8 mouse cellular contexts compared by ENCODE assay signal in genomic region chr2:130423397-130424125, GRCm38 (mm10). TPM values are rescaled to one million over a fixed set of nuclear protein-coding genes. Genes with fewer than 3 reads are reported as not detected.
A peak's percentile ranks its signal among the peaks of the same experiment; 100 is the strongest.
DNase-seq lines count a peak whose midpoint lies in the region; ATAC-seq and TF ChIP-seq lines count a peak whose summit lies in the region.

No protein-coding gene starts in this region.

- H3K27ac ChIP-seq in heart, adult 2 months: peak overlapping the region; percentile 93
- H3K27ac ChIP-seq in kidney, adult 2 months (ENCODE audit: insufficient read depth, low read depth, low read length): peak overlapping the region; percentile 78
- H3K27ac ChIP-seq in limb, embryonic 13.5 days: peak overlapping the region; percentile 93
- peak overlapping the region; percentile 90 for H3K27ac ChIP-seq in midbrain, embryonic 13.5 days

- ATAC-seq in limb, embryonic 13.5 days (ENCODE audit: low FRiP score, low read depth): peak; percentile 76
- peak; percentile 82 for ATAC-seq in midbrain, embryonic 13.5 days

- H3K9ac ChIP-seq in heart, adult 2 months (ENCODE audit: low read depth, low read length): peak overlapping the region; percentile 74
- H3K9ac ChIP-seq in limb, embryonic 13.5 days: peak overlapping the region; percentile 90
- peak overlapping the region; percentile 86 for H3K9ac ChIP-seq in midbrain, embryonic 13.5 days (replicated peaks)

- intact Hi-C loops in heart, adult 2 months (cut with DNase I): loop anchor here (2.0 to 10.0 kb wide), 4 partner anchors 25 to 241 kb away; partner anchors contain the start of genes Ddrgk1, Itpa and Mrps26

- DNase-seq in 3T3-L1 (ENCODE audit: low read depth, low spot score): peak; percentile 40
- peak; percentile 88 for DNase-seq in adrenal gland, adult 2 months
- peak; percentile 70 for DNase-seq in embryo, embryonic 11.5 days (ENCODE audit: low read depth, low spot score)
- peak; percentile 84 to 85 for DNase-seq in heart, adult 2 months
- peak; percentile 79 for DNase-seq in kidney, adult 2 months
- peak; percentile 76 to 89 for DNase-seq in spleen, postnatal 4 days (ENCODE audit: low spot score in 2 of 2)

- peak overlapping the region; percentile 98 for H3K4me3 ChIP-seq in heart, adult 2 months
- peak overlapping the region; percentile 94 for H3K4me3 ChIP-seq in kidney, adult 2 months (ENCODE audit: insufficient read depth, low read depth, low read length)
- peak overlapping the region; percentile 89 for H3K4me3 ChIP-seq in limb, embryonic 13.5 days
- H3K4me3 ChIP-seq in midbrain, embryonic 13.5 days (replicated peaks): peak overlapping the region; percentile 74

- no peak for TF ChIP-seq POLR2A in heart, adult 2 months (IDR thresholded peaks at IDR 0.05; ENCODE audit: insufficient read depth, low read depth, low read length)
- TF ChIP-seq POLR2A in kidney, adult 2 months (IDR thresholded peaks at IDR 0.05; ENCODE audit: low read depth, low read length): no peak

- no peaks in the 10 kb centered on the region for H3K9me3 ChIP-seq in limb, embryonic 13.5 days
- no peaks in the 10 kb centered on the region for H3K9me3 ChIP-seq in midbrain, embryonic 13.5 days

- peak overlapping the region; percentile 84 for H3K4me2 ChIP-seq in limb, embryonic 13.5 days (replicated peaks)
- H3K4me2 ChIP-seq in midbrain, embryonic 13.5 days (replicated peaks): peak overlapping the region; percentile 71

- H3K27me3 ChIP-seq in heart, adult 2 months (ENCODE audit: control insufficient read depth, insufficient read depth, low read length): no peaks in the 10 kb centered on the region
- no peaks in the 10 kb centered on the region for H3K27me3 ChIP-seq in kidney, adult 2 months (replicated peaks; ENCODE audit: control insufficient read depth, insufficient read depth, low read length)
- no peaks in the 10 kb centered on the region for H3K27me3 ChIP-seq in limb, embryonic 13.5 days
- no peaks in the 10 kb centered on the region for H3K27me3 ChIP-seq in midbrain, embryonic 13.5 days

- no peaks in the 10 kb centered on the region for H3K36me3 ChIP-seq in heart, adult 2 months (ENCODE audit: control insufficient read depth, insufficient read depth, low read length)
- no peaks in the 10 kb centered on the region for H3K36me3 ChIP-seq in kidney, adult 2 months (ENCODE audit: control insufficient read depth, insufficient read depth, low read length)
- peaks cover 22% of the 10 kb centered on the region for H3K36me3 ChIP-seq in limb, embryonic 13.5 days
- H3K36me3 ChIP-seq in midbrain, embryonic 13.5 days: peaks cover 10% of the 10 kb centered on the region

- no peaks in the 10 kb centered on the region for H3K79me2 ChIP-seq in heart, adult 2 months (replicated peaks; ENCODE audit: control insufficient read depth, insufficient read depth, low read length)

- no peak for TF ChIP-seq CTCF in heart, adult 2 months (IDR thresholded peaks at IDR 0.05)
- TF ChIP-seq CTCF in kidney, adult 2 months (conservative IDR thresholded peaks at IDR 0.05; ENCODE audit: insufficient read depth, insufficient read length, low read depth, low read length): no peak

- peaks cover 4% of the 10 kb centered on the region for H3K4me1 ChIP-seq in heart, adult 2 months (ENCODE audit: control insufficient read depth, insufficient read depth, low read length)
- peaks cover 7% of the 10 kb centered on the region for H3K4me1 ChIP-seq in kidney, adult 2 months (ENCODE audit: control insufficient read depth, insufficient read depth, low read length)
- H3K4me1 ChIP-seq in limb, embryonic 13.5 days: peaks cover 30% of the 10 kb centered on the region
- peaks cover 47% of the 10 kb centered on the region for H3K4me1 ChIP-seq in midbrain, embryonic 13.5 days (replicated peaks)

- TF ChIP-seq EP300 in heart, adult 2 months (IDR thresholded peaks at IDR 0.05; ENCODE audit: insufficient read depth, low read depth, low read length): no peak

- 10% methylated on average over 49 of the region's 49 CpGs for WGBS in heart, adult 2 months
- WGBS in kidney, adult 2 months: 10% methylated on average over 49 of the region's 49 CpGs
- 14% methylated on average over 49 of the region's 49 CpGs for WGBS in limb, embryonic 13.5 days
- 16% methylated on average over 49 of the region's 49 CpGs for WGBS in midbrain, embryonic 13.5 days

RNA-seq across cellular contexts. Expression of gene Vps16, which starts 0.6 kb away (rescaled TPM):
- 10 to 100 TPM; 55.4 to 57.0 TPM for total RNA-seq in adrenal gland, adult 2 months (2021)
- 44.8 and 44.9 TPM in 2 replicates for polyA plus RNA-seq in adrenal gland, adult 2 months (2012; rRNA removed)
- total RNA-seq in heart, adult 2 months (2021): 10 to 100 TPM; 26.3 to 26.9 TPM
- 32.9 and 46.7 TPM in 2 replicates for polyA plus RNA-seq in heart, adult 2 months (2012; rRNA removed)
- polyA plus RNA-seq in kidney, adult 2 months (2012; rRNA removed): 50.8 and 56.0 TPM in 2 replicates
- polyA plus RNA-seq in limb, embryonic 13.5 days (2015; fragmentation: Nextera tagmentation; extraction: Ambion mirVana): 113 and 122 TPM in 2 replicates
- 112 and 124 TPM in 2 replicates for polyA plus RNA-seq in midbrain, embryonic 13.5 days (2015; fragmentation: Nextera tagmentation; extraction: Ambion mirVana)

RNA-seq across cellular contexts. Expression of gene Pced1a, which starts 0.9 kb away (rescaled TPM):
- 10 to 100 TPM; 15.4 to 17.2 TPM for total RNA-seq in adrenal gland, adult 2 months (2021)
- polyA plus RNA-seq in adrenal gland, adult 2 months (2012; rRNA removed): 40.8 and 43.3 TPM in 2 replicates
- 1 to 10 TPM; 5.5 TPM for total RNA-seq in heart, adult 2 months (2021)
- 12.7 and 14.5 TPM in 2 replicates for polyA plus RNA-seq in heart, adult 2 months (2012; rRNA removed)
- 27.4 and 33.4 TPM in 2 replicates for polyA plus RNA-seq in kidney, adult 2 months (2012; rRNA removed)
- 16.1 and 16.4 TPM in 2 replicates for polyA plus RNA-seq in limb, embryonic 13.5 days (2015; fragmentation: Nextera tagmentation; extraction: Ambion mirVana)
- polyA plus RNA-seq in midbrain, embryonic 13.5 days (2015; fragmentation: Nextera tagmentation; extraction: Ambion mirVana): 10.8 and 11.9 TPM in 2 replicates

RNA-seq across cellular contexts. Expression of gene Tmem239, which starts 17.3 kb away (rescaled TPM):
- not detected for total RNA-seq in adrenal gland, adult 2 months (2021)
- 0.08 TPM in 1 of 2 replicates, not detected in the other for polyA plus RNA-seq in adrenal gland, adult 2 months (2012; rRNA removed)
- not detected for total RNA-seq in heart, adult 2 months (2021)
- polyA plus RNA-seq in heart, adult 2 months (2012; rRNA removed): not detected in 2 replicates
- polyA plus RNA-seq in kidney, adult 2 months (2012; rRNA removed): not detected in 2 replicates
- polyA plus RNA-seq in limb, embryonic 13.5 days (2015; fragmentation: Nextera tagmentation; extraction: Ambion mirVana): not detected in 2 replicates
- not detected in 2 replicates for polyA plus RNA-seq in midbrain, embryonic 13.5 days (2015; fragmentation: Nextera tagmentation; extraction: Ambion mirVana)

RNA-seq across cellular contexts. Expression of gene 1700020A23Rik, which starts 18.5 kb away (rescaled TPM):
- total RNA-seq in adrenal gland, adult 2 months (2021): 1 to 10 TPM in 1 of 2 experiments, not detected in 1; 1.0 TPM
- not detected in 2 replicates for polyA plus RNA-seq in adrenal gland, adult 2 months (2012; rRNA removed)
- not detected for total RNA-seq in heart, adult 2 months (2021)
- 0.26 TPM in 1 of 2 replicates, not detected in the other for polyA plus RNA-seq in heart, adult 2 months (2012; rRNA removed)
- 0.19 TPM in 1 of 2 replicates, not detected in the other for polyA plus RNA-seq in kidney, adult 2 months (2012; rRNA removed)
- not detected in 2 replicates for polyA plus RNA-seq in limb, embryonic 13.5 days (2015; fragmentation: Nextera tagmentation; extraction: Ambion mirVana)
- polyA plus RNA-seq in midbrain, embryonic 13.5 days (2015; fragmentation: Nextera tagmentation; extraction: Ambion mirVana): 0.46 and 0.58 TPM in 2 replicates

RNA-seq across cellular contexts. Expression of gene Gm28372, which starts 18.5 kb away (rescaled TPM):
- not detected for total RNA-seq in adrenal gland, adult 2 months (2021)
- polyA plus RNA-seq in adrenal gland, adult 2 months (2012; rRNA removed): not detected in 2 replicates
- not detected for total RNA-seq in heart, adult 2 months (2021)
- not detected in 2 replicates for polyA plus RNA-seq in heart, adult 2 months (2012; rRNA removed)
- polyA plus RNA-seq in kidney, adult 2 months (2012; rRNA removed): not detected in 2 replicates
- polyA plus RNA-seq in limb, embryonic 13.5 days (2015; fragmentation: Nextera tagmentation; extraction: Ambion mirVana): 0.08 and 0.11 TPM in 2 replicates
- 0.17 TPM in 2 replicates for polyA plus RNA-seq in midbrain, embryonic 13.5 days (2015; fragmentation: Nextera tagmentation; extraction: Ambion mirVana)

Comparison
In these comparisons a context has a peak if more than half of its experiments do, and no peak if none do; other contexts are left out.
1. Peak in every context shown above with its lines: DNase-seq, ATAC-seq, H3K4me3 ChIP-seq and H3K27ac ChIP-seq.